Mouse (Mus musculus): ENCODE data around the gene Padi3.

The Padi3 gene

DNA sequence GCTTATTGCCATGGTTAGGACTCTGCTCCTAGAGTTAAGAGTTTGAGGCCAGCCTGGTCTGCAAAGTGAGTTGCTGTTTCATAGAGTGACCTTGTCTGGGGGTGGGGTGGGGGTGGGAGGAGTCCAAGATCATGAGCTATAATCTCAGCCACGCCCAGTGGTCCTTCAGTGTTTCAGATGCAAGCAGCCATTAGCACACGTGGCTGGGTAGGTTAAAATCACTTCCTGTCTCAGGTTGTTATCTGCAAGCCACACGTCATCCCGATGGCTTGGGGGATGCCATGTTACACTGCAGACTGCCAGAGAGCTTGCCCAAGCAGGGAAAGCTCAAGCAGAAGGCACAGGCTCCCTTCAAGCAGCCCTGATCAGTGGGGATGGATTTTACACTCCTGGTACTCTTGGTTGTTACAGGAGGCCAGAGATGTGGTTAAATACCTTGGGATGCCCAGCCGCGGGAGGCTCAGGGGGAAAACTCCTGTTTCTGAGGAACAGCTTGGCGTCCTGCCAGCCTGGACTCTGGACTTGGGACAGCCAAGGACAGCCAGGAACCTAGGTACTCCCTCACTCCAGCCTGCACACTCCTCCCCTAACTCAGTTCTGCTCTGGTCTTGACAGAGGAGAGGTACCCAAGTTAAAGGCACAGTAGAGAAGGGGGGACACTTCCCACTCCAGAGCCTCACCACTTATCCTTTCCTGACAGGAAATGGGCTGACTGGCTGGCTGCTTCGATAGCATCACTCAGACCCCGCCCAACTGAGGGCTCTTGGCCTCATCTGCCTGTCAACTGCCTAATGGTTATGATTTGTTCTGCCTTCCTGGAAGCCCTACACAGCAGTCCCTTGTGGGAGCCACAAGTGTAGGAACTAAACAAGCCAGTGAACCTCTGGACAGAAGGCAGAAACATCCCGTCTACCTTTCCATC, 5.8 kb upstream of the Padi3 start:
- DNase-seq (ENCODE audit: low read depth), result peak; percentile 74

GRCm38 (mm10) chr4:140815496-140815895, 5.0 kb upstream of the Padi3 start:
- DNase-seq (ENCODE audit: low read depth), result peak; percentile 78

DNA sequence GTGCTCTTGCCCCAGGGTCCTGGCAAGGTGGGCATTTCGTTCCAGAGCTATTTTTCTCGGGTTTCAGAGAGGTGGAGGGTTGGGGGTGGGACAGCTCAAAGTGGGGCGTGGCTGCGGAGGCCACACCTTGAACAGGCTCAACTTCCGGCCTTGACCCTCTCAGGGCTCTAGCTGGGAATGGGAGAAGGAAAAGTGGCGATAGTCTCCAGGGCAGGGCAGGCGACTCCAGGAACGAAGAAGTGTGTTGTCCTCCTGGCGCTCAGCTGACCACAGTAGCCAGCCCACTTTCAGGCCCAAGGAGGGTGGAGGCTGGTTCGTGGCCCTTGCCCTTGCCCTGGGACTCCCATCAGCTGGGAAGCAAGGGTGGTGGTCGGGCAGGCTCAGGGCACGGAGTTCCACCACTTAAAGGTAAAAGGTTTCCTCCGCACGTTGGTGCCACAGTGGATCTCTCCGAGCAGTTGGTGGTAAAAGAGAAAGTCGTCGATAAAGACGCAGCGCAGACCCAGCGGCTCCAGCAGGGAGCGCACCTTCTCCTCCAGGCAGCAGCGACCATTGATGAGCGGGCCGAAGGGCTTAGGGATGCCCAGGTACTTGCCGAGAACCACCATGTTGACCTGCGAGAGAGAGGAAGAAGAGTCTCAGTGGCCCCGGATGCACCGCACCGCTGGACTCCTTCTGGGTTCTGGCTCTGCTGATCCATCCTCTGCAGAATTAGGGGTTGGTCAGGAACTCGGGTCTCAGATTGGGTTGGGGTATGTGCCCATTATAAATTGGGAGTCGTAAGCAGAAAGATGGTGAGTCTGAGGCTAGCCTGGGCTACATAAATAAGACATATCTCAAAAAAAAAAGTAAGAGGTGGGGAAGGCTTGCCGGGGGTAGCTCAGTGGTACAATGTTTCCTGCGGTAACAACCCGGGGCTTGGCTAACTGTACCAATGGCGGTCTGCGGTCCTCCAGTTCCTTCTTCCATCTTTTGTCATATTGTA, 4.1 kb upstream of the Padi3 start:
- DNase-seq (ENCODE audit: low read depth), result peak; percentile 68

GRCm38 (mm10) chr4:140813358-140814185, 3.1 kb upstream of the Padi3 start:
- DNase-seq (ENCODE audit: low read depth), result no peak

- DNase-seq (ENCODE audit: low read depth), result peak; percentile 47
Observed at GRCm38 (mm10) chr4:140812609-140813008, 2.2 kb upstream of the Padi3 start.

GRCm38 (mm10) chr4:140812191-140812590, 1.7 kb upstream of the Padi3 start:
- DNase-seq (ENCODE audit: low read depth), result peak; percentile 61

- no peak for DNase-seq (ENCODE audit: low read depth)
Observed at GRCm38 (mm10) chr4:140809118-140809517, 1.3 kb downstream of the Padi3 start.

- DNase-seq (ENCODE audit: low read depth), result no peak
Observed at GRCm38 (mm10) chr4:140804601-140805000, 5.8 kb downstream of the Padi3 start.

GRCm38 (mm10) chr4:140801364-140801763, 9.1 kb downstream of the Padi3 start:
- DNase-seq (ENCODE audit: low read depth), result no peak

GRCm38 (mm10) chr4:140796786-140797185, 13.7 kb downstream of the Padi3 start:
- DNase-seq (ENCODE audit: low read depth), result no peak

DNA sequence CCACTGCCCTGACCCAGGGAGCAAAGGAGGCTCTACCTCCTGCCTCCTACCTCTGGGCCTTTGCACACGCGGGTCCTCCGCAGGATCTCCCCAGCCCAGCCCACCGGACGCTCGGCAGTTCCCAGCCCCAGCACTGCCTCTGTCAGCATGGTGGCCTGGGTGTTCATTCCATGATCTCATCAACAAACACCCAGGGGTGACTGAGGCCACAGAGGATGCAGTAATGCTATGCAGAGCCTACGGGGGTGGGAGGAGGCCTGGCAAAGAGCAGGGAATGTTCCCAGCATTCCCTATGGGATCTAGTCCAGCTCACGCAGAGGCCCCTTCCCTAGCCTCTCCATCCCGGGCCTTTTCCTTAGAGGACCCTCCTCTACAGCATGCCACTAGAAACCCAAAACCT, 15.8 kb downstream of the Padi3 start:
- no peak for DNase-seq (ENCODE audit: low read depth)

GRCm38 (mm10) chr4:140793795-140794194, 16.7 kb downstream of the Padi3 start:
- no peak for DNase-seq (ENCODE audit: low read depth)

GRCm38 (mm10) chr4:140792584-140792983, 17.9 kb downstream of the Padi3 start:
- DNase-seq (ENCODE audit: low read depth), result no peak

DNA sequence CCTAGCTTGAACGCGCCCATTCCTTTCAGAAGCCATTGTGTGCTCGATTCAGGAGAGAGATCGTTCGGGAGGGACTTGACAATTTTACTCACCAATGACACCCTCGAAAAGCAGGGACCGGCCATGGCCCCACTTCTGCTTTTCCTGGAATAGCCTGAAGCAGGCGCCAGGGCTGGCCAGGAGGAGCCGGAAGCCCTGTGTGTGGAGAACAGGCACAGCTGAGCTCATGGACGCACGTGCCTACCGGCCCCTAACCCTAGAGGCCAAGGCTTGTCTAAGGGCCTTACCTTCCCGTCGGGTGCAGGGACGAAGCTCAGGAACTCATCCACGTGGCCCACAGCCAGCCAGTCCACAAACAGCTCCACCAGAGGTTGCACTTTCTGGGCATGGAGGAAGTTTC, 19.4 kb downstream of the Padi3 start:
- no peak for DNase-seq (ENCODE audit: low read depth)

DNA sequence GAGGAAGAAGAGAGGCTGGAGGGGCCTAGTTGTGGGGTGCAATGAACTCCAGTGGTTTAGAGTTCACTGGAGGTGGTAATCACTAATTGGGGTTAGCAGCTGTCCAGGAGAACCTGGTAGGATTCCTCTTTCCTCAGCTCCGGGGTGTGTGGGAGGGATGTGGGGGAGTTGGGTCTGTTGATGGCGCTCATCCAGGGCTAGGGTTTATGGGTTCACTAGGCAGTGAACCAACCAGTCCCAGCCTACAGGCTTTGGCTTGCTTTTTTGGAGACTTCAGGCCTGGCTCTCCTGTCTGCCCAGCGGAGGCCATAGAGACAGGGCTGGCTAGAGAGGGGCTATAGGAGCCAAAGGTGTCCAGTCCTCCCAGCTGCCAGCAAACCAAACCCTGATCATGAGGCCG, 20.5 kb downstream of the Padi3 start:
- no peak for DNase-seq (ENCODE audit: low read depth)

DNA sequence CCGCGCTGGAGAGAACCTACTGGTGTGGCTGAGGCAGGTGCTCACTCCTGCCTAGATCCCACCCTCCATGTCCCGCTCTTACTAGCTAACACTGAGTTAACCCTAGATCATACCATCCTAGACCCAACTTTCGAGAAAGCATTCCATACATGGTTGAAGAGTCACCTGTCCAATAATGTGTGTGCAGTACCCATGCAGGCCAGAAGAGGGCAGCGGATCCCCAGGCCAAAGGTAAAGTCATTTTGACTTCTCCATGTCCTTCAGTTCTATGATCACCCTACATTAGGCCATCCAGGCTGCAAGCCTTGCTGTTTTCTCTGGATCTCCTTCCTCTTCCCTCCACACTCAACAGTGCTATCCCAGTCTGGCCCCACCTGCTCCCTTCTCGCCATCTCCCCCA, 21.5 kb downstream of the Padi3 start:
- DNase-seq (ENCODE audit: low read depth), result peak; percentile 85

GRCm38 (mm10) chr4:140788264-140788663, 22.2 kb downstream of the Padi3 start:
- DNase-seq (ENCODE audit: low read depth), result no peak

DNA sequence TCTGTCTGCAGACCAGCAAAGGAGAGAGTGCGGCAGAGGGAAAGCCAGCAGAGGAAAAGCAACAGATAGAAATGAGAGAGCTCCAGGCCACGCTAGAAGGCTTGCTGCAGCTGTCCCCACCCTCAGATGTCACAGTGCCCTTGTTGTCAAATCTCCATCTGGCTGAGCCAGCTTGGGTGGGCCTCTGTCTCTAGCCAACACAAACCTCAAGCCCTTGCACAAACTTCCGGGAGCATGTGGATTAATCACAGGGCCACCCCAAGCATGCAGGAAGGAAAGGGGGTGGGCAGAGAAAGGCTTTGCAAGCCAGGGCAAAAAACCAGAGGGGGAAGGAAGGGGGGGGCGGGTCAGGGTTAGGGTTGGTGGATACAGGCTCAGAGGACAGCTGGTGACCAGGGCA, 23.0 kb downstream of the Padi3 start:
- DNase-seq (ENCODE audit: low read depth), result no peak

DNA sequence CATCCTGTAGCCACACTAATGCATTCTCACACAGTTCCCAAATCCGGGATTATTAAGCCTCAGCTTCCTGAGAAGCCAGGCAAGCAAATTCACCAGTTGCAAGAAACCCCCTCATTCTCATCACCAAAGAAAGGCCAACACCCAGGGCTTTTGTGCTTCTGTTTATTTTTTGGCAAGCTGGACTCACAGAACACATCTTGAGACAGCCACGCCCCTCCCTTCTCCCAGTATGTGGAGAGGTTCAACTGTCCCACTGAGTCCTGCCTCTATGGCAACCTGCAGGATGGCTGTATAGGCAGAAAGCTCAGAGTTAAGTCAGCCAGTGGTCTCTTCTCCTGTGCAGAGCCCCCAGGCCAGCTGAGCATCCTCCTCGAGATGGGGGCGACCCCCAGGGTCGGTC, 25.2 kb downstream of the Padi3 start:
- no peak for DNase-seq (ENCODE audit: low read depth)

GRCm38 (mm10) chr4:140784292-140784945, 26.0 kb downstream of the Padi3 start:
- DNase-seq (ENCODE audit: low read depth), result no peak

DNA sequence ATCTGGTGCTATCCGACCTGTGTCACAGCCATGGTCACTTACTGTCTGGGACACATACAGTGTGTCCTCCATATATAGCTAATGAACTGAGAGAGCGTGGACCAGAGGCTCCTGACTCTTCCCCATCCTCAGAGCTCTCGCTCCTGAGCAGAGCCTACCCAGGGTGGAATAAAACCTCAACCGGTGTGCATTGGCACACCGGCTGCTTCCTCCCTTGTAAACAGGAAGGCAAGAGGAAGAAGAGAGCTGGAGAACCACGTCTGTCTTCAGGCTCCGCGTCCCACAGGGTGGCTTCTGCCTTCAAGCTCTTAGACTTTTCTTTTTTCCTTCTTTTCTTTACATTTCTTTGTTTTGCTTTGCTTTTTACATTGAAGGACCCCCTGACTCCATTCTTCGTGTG, 27.6 kb downstream of the Padi3 start:
- peak; percentile 52 for DNase-seq (ENCODE audit: low read depth)
